Mouse (Mus musculus): Measurements from ENCODE around the gene Abhd10.
A peak's percentile ranks its signal among the peaks of the same experiment; 100 is the strongest.

Gene Abhd10

DNA sequence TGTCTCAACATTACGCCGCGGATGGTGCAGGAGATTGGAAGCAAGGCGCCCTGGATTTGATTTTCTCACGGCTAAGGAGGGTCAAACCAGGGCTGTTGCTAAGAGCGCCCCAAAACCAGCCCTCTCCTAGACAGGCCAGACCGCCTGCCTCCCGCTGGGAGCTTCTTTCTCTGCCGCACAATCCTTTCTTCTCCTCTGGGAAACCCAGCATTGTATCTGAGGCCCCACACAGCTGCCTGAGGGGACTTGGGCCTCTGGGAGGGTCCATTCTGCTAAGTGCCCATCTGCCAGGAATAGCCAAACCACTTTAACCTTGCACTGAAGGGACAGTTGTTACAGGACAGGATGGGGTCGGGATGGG is 18.0 kb downstream of the Abhd10 start:
- no peak for DNase-seq (ENCODE audit: low spot score in 2 of 2)

DNA sequence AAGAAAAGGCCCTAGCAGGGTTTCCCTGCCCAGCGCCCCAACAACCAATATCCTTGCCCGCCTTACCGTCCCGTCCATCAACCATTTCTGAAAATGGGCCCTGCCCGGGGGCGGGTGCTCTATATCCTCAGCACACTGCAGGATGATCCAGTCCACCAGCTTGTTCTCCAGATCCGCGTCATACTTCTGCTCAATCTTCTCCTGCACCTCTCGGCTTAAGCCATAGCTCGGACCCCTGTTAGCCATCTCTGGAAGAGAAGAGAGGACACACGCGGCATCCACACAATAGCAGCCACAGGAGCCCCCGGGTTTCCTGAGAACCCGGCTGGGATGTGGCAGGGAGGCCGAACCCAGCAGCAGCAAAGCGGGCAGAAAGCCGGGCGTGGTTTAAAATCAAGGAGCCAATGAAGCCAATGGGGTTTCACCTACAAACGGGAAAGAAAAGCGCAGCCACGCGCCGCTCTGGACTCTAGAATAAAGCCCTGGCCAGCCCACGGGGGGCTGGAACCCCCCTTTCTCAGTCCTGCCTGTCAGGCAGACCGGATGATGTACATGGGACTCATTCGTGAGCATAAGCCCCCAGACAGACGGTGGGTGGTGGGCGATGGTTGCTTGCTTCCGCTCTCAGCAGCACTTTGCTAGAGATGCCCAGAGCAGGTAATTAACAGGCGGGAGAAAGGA is 18.6 kb downstream of the Abhd10 start, which contains the start of gene Tagln3:
TSS of gene Tagln3 (minus strand) at position 548 of the 681 bp plus-strand sequence.
- DNase-seq (ENCODE audit: low spot score in 2 of 2), result no peak

GRCm38 (mm10) chr16:45723172-45723901 is 19.4 kb downstream of the Abhd10 start:
- DNase-seq (ENCODE audit: low spot score in 2 of 2), result no peak

DNA sequence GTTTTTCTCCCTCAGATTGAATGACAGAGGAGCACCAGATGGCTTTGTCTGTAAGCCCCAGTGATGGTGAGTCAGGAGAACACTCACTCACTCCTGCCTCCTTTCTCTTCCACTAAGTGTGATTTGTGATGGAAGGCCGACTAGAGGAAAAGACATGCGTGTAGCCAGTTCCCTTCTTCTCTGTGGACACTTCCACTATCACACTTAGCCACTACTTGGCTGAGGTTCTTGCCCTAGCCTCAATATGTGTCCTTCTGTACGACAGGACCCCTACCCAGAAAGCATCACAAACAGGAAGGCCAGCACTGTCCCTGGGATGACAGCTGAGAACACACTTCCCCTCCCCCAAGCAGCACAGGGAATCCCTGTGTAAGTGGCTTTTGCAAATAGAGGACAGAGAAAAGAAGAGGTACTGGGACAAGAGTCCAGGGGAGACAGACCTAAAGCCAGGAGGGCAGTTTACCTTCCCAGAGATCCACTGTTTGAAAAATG is 20.2 kb downstream of the Abhd10 start:
- no peak for DNase-seq (ENCODE audit: low spot score in 2 of 2)

GRCm38 (mm10) chr16:45720022-45720630 is 22.6 kb downstream of the Abhd10 start:
- no peak for DNase-seq (ENCODE audit: low spot score in 2 of 2)

- no peak for DNase-seq (ENCODE audit: low spot score in 2 of 2)
Observed at GRCm38 (mm10) chr16:45718296-45718695, 24.5 kb downstream of the Abhd10 start.

DNA sequence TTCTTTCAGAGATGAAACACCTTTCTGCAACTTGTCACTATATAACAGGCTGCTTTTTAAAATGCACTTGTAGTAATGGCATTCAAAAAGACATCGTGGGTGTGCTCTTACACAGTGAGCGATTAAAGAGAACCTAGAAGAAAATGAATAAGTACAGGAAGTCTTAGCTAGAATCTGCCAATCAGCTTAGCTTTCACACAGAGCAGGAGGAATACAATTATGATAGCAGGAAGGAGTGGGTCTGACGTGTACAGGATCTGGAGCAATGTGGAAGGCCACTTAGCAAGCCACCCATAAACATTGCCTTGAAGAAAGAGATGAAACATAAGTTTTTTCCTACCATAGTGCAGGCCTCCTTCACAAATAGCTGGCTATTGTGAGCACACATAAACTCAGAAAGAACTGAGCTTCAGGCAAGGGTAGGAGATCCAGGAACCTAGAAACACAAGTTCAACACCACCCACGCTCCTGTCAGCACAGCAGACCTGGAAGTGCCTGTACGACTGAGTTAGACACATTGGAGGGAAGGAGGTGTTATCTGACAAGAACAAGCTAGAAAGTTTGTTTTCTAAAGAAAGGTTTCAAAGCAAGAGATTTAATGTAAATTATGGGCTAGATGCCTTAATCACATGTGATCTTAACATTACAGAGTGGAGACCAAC is 28.1 kb downstream of the Abhd10 start:
- no peak for DNase-seq (ENCODE audit: low spot score in 2 of 2)

GRCm38 (mm10) chr16:45713878-45714277 is 28.9 kb downstream of the Abhd10 start:
- no peak for DNase-seq (ENCODE audit: low spot score in 2 of 2)

GRCm38 (mm10) chr16:45713261-45713660 is 29.5 kb downstream of the Abhd10 start:
- no peak for DNase-seq (ENCODE audit: low spot score in 2 of 2)

- DNase-seq (ENCODE audit: low spot score in 2 of 2), result no peak
Observed at GRCm38 (mm10) chr16:45711263-45711662, 31.5 kb downstream of the Abhd10 start.

DNA sequence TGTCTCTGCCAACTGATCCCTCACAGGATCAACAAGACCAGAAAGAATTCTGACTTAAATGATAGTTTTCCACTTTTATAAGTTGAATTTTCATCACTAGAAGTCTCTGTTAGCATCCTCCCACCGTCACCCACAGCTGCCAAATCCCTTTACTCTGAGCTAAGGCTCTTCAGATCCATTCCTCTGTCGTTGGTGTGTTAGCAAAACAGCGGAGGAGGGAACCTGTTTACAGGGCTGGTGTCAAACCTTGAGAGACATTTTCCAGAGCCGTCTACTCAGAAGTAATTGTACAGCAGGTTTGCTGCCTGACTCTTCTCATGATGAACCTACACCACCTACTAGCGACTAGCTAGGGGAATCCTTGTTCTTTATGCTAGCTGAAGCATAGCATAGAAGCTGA is 43.5 kb downstream of the Abhd10 start:
- DNase-seq (ENCODE audit: low spot score in 2 of 2), result no peak

GRCm38 (mm10) chr16:45697996-45698395 is 44.8 kb downstream of the Abhd10 start:
- DNase-seq (ENCODE audit: low spot score in 2 of 2), result no peak

DNA sequence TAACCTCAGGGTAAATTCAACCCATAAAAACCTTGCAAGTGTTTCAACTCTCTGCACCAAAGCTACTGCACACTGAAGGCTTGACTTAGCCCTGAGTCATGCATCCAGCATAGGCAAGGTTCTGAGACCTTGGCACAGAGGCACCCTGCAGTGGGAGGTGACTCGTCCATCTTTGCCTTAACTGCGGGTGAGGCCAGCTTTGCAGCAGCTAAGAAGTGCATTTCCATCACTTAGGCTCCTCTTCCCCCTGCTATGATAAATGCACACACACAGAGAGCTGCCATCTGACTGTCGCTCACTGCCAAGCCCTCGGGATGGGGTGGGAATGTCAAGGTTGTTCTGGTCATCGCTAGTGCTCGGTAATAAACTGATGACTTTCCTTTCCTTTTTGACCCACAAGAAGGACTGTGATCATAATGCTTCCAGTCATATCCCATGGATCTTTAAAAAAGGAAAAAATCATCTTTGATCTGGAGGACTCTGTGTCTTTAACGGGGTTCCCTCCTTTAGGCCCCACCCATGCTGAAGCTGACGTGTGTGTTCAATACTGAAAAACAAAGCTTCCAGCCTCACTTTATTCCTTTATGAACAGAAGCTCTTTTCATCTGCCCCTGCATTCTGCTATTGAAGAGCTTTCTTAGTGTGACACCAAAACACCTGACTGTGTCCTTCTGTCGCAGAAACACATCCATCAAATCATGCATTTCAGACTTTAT is 47.2 kb downstream of the Abhd10 start:
- DNase-seq (ENCODE audit: low spot score in 2 of 2), result no peak

DNA sequence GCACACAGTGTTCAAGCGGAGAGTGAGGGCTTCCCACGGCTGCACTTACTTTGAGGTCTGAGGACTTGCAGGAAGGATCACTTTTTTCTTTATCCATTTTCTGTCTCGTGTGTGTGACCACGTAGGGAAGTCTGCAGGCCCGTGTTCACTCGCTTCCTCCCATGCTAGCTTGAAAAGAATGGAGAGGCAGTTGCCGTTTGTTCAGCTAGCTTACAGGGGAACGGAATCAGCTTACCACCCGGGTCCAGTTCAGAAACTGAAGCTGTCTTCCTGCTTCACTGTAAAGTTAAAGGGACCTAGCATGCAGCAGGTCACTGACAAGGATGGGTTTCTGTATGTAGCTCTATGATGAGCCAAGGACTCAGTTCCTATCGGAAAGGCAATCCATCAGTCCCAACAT is 49.2 kb downstream of the Abhd10 start, which contains the start of gene Tmprss7:
TSS of gene Tmprss7 (minus strand) at position 101 of the 400 bp plus-strand sequence.
- no peak for DNase-seq (ENCODE audit: low spot score in 2 of 2)

DNA sequence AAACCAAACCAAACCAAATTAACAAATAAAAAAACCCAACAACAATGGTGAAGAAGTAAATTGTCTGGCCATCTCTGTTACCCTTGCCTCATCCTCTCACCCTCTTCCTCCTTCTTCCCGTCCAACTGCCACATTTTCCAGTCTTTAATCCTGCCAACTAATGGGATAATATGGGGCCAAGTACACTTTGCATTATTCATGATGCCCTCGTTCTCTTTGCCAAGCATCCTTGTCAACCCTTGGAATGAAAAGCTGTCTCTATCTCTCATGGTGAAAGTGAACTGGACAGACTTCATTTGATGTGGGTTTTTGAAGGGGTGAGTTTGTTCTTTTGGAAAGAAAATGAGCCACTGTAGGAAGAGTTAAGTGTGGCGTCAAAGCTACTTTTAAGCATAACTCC is 49.9 kb downstream of the Abhd10 start:
- DNase-seq (ENCODE audit: low spot score in 2 of 2), result no peak

- no peak for DNase-seq (ENCODE audit: low spot score in 2 of 2)
Observed at GRCm38 (mm10) chr16:45690178-45690577, 52.6 kb downstream of the Abhd10 start.

- no peak for DNase-seq (ENCODE audit: low spot score in 2 of 2)
Observed at GRCm38 (mm10) chr16:45686833-45687232, 55.9 kb downstream of the Abhd10 start.

DNA sequence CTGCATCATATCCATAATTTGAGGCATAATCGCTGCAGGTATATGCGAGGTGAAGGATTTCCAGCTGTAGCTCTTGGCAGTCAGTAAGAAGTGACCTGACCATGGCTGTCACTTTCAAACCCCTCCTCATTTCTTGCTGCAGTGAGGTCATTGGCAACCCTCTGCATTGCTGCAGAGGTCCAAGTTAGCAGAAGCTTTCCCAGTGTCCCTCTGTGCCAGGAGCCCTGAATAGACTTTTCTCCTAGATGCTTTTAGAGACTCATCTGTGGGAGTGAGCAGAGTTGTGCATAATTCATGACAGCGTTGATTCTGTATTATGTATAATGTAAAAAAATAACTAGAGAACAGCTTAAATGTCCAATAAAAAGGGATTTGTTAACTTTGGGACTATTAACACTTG is 57.5 kb downstream of the Abhd10 start:
- DNase-seq (ENCODE audit: low spot score in 2 of 2), result no peak

DNA sequence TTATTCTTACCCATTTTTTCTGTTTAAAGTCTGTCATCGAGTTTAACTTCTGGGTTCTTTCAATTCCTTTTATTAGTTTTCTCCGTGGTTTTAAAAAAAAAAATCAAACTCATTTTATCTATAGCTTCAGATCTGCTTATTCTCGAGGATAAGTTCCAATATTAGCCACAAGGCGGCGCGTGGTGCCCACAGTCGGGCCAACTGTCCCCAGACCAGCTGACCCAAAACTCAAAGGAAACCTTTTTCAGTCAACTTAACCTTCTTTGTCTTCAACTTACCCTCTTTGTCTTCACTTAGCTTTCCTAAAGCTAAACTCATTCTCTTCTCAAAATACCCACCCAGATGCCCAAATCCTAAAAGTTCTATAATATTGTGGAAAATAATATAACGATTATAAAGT is 57.9 kb downstream of the Abhd10 start:
- peak; percentile 37 to 75 for DNase-seq (ENCODE audit: low spot score in 2 of 2)

Measured in spleen, postnatal 4 days (tissue).